Mouse (Mus musculus) spleen, adult 2 months (tissue): ENCODE data around the gene Gm973. TPM values are rescaled to one million over a fixed set of nuclear protein-coding genes. Genes with fewer than 3 reads are reported as not detected.

ENCODE experiments used
- DNase-seq, 2 experiments: peaks; one replicate each; pipeline versions ENCODE4 v3.0.0 to v3.0.0-alpha.2; 2012 to 2021; ENCODE audit warnings: low spot score in 2 of 2, low read depth in 1 of 2
- H3K27ac ChIP-seq: fragments of 200-500 bp; 2 replicates; pipeline ENCODE4 v1.5.1; 2012; ENCODE audit warnings: low read length, inconsistent platforms; ENCODE audit not compliant: insufficient read depth
- H3K27me3 ChIP-seq: fragments of 200-500 bp; 2 replicates; pipeline ENCODE4 v1.6.1; 2012; ENCODE audit warnings: mild to moderate bottlenecking, moderate library complexity, low read length, inconsistent platforms; ENCODE audit not compliant: control insufficient read depth, insufficient read depth
- H3K36me3 ChIP-seq: fragments of 200-500 bp; 2 replicates; pipeline ENCODE4 v1.6.1; 2012; ENCODE audit warnings: mild to moderate bottlenecking, low read length, inconsistent platforms; ENCODE audit not compliant: control insufficient read depth, insufficient read depth
- H3K4me1 ChIP-seq: fragments of 200-500 bp; 2 replicates; pipeline ENCODE4 v1.6.1; 2011; ENCODE audit warnings: inconsistent platforms; ENCODE audit not compliant: control insufficient read depth, insufficient read depth, insufficient read length
- H3K4me3 ChIP-seq: fragments of 200-500 bp; 2 replicates; pipeline ENCODE4 v1.5.1; 2011; ENCODE audit warnings: mild to moderate bottlenecking, inconsistent platforms; ENCODE audit not compliant: insufficient read depth, insufficient read length; ENCODE audit errors: extremely low read depth
- CTCF ChIP-seq: fragments of 200-500 bp; IDR thresholded peaks from 2 replicates; pipeline ENCODE4 v1.5.1; 2011; ENCODE audit warnings: mild to moderate bottlenecking, inconsistent platforms; ENCODE audit not compliant: insufficient read depth, insufficient read length, insufficient replicate concordance; ENCODE audit errors: extremely low read depth
- POLR2A ChIP-seq: fragments of 200-500 bp; IDR thresholded peaks from 2 replicates; pipeline ENCODE4 v1.6.1; 2011; ENCODE audit warnings: low read depth, low read length, inconsistent platforms
- WGBS: fragments of 180-500 bp; shearing (Covaris S2); methylation state at CpG from one replicate; pipeline ENCODE4 v1.1.7; 2018; 5-methylcytosine and 5-hydroxymethylcytosine counted together
- polyA plus RNA-seq: library from polyadenylated mRNA; depleted of rRNA; stranded (reverse); fragments of >200 nt; gene quantifications from 2 replicates; pipeline ENCODE4 v1.2.3, GENCODE M21; 2012

The Gm973 gene
- polyA plus RNA-seq, 1 experiment = not detected

DNA sequence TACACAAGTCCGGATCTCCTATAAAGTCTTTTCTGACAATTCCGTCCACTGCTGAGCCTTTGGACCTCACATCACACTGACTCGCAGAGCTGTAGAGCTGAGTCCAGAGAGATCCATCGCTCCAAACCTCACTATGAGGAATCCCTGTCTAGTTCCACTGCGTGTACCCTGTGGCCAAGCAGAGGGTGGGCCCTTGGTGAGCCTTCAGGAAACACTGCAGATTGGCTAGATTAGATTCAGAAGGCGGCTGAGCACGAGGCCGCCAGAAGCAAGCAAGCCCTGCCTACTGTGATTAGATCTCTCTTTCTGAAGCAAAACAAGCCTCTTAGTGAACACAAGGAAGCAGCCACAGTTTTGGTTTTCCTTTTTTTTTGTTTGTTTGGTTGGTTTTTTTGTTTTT, 27.8 kb downstream of the Gm973 start:
- no peak for DNase-seq
- TF ChIP-seq POLR2A (no peak), CTCF (no peak)
- Histone ChIP-seq H3K36me3 (no peaks in the 10 kb centered on the region), H3K4me3 (no peak overlapping the region), H3K27ac (no peak overlapping the region), H3K27me3 (no peaks in the 10 kb centered on the region), H3K4me1 (no peaks in the 10 kb centered on the region)
- WGBS = 51% methylated on average over 8 of the region's 8 CpGs

DNA sequence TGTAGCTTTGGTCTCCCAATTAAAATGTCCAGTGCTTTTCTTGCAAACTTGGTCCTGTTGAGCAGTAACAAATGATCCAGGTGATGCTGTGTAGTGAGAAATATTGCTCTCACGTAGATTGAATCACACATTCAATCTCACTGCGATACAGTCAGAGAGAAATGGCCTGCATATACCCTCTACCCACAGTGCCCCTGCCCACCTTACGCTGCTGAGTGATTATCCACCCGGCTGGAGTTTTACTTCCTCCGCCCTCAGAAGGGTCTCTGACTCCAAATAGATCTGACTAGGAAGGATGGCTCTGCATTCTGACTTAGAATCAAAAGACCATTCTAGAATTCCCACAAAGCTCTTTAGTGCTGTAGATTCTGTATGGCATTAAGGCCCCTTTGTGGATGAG, 32.4 kb downstream of the Gm973 start:
- TF ChIP-seq CTCF (no peak), POLR2A (no peak)
- no peak for DNase-seq
- Histone ChIP-seq H3K27ac (no peak overlapping the region), H3K4me3 (no peak overlapping the region), H3K27me3 (no peaks in the 10 kb centered on the region), H3K36me3 (no peaks in the 10 kb centered on the region), H3K4me1 (peaks cover 1% of the 10 kb centered on the region; the same call in 1 of the 2 replicates)
- 91% methylated on average over 5 of the region's 5 CpGs for WGBS

DNA sequence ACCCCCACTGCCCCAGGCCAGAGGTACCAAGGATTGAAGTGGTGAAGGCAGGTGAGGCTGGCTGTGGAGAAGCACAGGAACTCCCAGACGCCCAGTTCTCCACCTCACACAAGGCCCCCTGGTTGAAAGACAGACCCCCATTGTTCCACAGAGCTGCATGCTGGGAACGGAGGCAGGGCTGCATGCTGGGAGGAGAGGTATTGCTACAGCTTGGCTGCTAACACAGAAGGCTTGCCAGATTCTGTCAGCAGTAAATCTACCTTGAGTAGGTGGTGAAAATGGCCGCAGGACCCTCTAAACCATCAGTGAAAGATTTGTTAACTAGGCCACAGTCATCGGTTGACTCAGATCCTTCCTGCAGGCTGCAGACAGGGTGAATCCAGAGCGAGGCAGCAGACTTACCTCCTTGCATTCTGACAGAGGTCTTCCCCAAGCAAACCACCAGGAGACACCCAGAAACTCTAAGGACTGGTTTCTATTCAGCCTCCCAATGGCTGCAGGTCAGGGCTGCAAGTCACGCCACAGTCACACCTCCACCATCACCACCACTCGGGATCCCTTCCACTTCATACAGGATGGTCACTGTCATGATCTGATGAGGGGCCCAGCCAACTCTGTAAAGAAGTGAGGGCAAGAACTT, 33.1 kb downstream of the Gm973 start:
- WGBS = 87% methylated on average over 7 of the region's 7 CpGs
- no peak for DNase-seq
- no peaks in the 10 kb centered on the region for H3K36me3 ChIP-seq
- H3K27me3 ChIP-seq = no peaks in the 10 kb centered on the region
- TF ChIP-seq POLR2A (no peak), CTCF (no peak)
- peaks cover 1% of the 10 kb centered on the region; the same call in 1 of the 2 replicates for H3K4me1 ChIP-seq
- H3K27ac ChIP-seq = no peak overlapping the region
- H3K4me3 ChIP-seq = no peak overlapping the region

DNA sequence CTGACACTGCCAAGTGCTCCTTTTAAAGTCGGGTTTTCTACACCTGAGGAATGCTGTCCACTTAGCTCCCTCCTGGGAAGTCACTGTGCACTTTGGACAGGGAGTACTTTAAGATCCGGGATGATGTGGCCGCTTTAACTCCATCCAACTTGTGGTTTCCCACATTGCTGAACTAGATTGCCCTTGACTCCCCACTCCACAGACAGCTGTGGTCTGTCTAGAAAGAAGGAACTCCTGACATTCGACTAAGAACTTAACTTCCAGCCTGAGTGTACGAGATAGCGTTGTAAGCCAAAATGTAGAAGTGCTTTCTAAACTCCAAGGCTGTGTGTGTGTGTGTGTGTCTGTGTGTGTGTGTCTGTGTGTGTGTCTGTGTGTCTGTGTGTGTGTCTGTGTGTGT, 34.2 kb downstream of the Gm973 start:
- Histone ChIP-seq H3K27ac (no peak overlapping the region), H3K4me3 (no peak overlapping the region), H3K4me1 (peaks cover 1% of the 10 kb centered on the region; the same call in 1 of the 2 replicates), H3K27me3 (no peaks in the 10 kb centered on the region), H3K36me3 (no peaks in the 10 kb centered on the region)
- WGBS = 12% methylated on average over 6 of the region's 6 CpGs
- no peak for DNase-seq
- TF ChIP-seq POLR2A (no peak), CTCF (no peak)

DNA sequence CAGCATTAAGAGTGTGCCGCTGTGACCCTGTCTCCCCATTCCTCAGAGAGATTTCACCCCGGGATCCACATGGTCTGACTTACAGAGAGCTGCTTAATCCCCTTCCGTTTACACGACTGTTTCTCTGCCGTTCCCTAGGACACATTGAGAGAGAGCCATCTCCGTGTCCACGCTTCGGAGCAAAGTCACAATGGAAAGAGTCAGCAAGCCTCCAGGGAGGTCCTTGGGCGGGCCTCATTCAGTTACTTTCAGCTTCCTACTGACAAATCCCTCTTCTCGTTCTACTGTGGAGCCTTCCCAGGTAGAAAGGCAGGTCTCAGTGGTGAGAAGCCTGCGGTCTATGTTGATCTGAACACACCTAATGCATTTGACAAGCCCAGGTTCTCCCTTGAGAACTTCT, 34.9 kb downstream of the Gm973 start:
- no peaks in the 10 kb centered on the region for H3K36me3 ChIP-seq
- no peaks in the 10 kb centered on the region for H3K27me3 ChIP-seq
- no peak for TF ChIP-seq POLR2A
- no peak for TF ChIP-seq CTCF
- peaks cover 1% of the 10 kb centered on the region; the same call in 1 of the 2 replicates for H3K4me1 ChIP-seq
- no peak overlapping the region for H3K4me3 ChIP-seq
- 89% methylated on average over 11 of the region's 11 CpGs for WGBS
- DNase-seq = no peak
- no peak overlapping the region for H3K27ac ChIP-seq

DNA sequence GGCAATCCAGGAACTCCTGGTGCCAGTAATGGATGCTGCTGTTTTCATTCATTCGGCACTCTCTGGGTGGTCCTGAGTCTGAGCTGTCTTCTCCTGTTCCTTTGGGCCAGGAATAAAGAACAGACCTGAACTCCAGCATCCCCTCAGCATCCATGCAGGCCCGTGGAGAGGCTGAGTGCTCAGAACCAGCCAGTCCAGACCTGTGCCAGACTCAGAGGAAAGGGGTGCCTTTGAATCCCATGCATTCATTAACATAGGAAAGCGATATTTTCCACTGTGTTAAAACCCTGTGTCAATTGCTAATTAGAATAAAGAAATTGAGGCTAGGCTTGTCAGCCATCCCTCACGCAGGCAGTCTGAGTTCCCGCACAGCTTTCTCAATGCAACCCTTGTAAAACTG, 37.6 kb downstream of the Gm973 start:
- peaks cover 1% of the 10 kb centered on the region; the same call in 1 of the 2 replicates for H3K4me1 ChIP-seq
- TF ChIP-seq CTCF (no peak), POLR2A (no peak)
- H3K27ac ChIP-seq = no peak overlapping the region
- 92% methylated on average over 5 of the region's 5 CpGs for WGBS
- no peaks in the 10 kb centered on the region for H3K36me3 ChIP-seq
- DNase-seq = no peak
- no peaks in the 10 kb centered on the region for H3K27me3 ChIP-seq
- no peak overlapping the region for H3K4me3 ChIP-seq

DNA sequence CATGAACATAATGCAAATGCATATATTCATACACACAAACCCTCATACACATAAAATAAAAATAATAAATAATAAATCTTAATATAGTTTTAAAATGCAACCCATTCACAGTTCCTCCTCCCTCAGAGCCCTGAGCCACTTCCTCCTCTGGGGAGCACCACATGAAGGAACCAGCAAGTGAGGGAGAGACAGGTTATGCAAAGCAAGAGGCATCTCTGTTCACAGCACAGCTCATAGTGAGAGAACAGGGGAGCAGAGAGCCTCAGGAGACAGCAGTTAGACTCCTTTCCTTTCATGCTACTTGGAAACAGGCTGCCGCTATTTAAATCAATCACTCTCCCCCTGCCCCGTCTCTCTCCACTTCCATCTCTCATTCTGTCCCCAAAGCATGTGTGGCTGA, 47.5 kb downstream of the Gm973 start:
- Histone ChIP-seq H3K27ac (no peak overlapping the region), H3K27me3 (no peaks in the 10 kb centered on the region), H3K4me3 (no peak overlapping the region), H3K36me3 (no peaks in the 10 kb centered on the region), H3K4me1 (no peaks in the 10 kb centered on the region)
- DNase-seq = no peak
- 71% methylated on average over 2 of the region's 2 CpGs for WGBS
- TF ChIP-seq CTCF = no peak
- no peak for TF ChIP-seq POLR2A

DNA sequence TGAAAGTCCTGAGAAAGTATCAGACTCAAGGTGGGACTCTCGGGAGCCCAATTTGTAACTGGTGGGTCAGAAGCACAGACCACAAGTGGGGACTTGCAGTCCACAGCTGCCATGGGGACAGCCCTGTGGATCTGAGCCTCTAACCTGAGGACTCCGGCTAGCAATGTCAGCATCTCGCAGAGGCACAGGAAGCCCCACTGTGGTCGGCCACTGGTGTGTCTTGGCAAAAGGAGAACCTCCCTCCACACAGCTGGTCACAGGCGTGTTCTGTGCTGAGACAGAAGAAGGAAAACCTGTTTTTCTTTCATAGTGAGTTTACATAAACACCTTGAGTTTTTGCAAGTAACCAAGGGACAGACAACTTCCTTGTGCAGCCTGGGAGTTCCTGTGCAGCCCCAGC, 49.7 kb downstream of the Gm973 start:
- Histone ChIP-seq H3K4me1 (no peaks in the 10 kb centered on the region), H3K4me3 (no peak overlapping the region), H3K36me3 (no peaks in the 10 kb centered on the region), H3K27ac (no peak overlapping the region), H3K27me3 (no peaks in the 10 kb centered on the region)
- no peak for DNase-seq
- WGBS = 22% methylated on average over 5 of the region's 5 CpGs
- TF ChIP-seq CTCF (no peak), POLR2A (no peak)
